Mouse (Mus musculus) ovary, postnatal 36 days (tissue): ENCODE measurements around the gene Zfp72.
A peak's percentile ranks its signal among the peaks of the same experiment; 100 is the strongest.

Source experiments
- DNase-seq: peaks from one replicate; pipeline ENCODE4 v3.0.0; 2022; ENCODE audit warnings: low spot score, mixed read lengths

Gene Zfp72

GRCm38 (mm10) chr13:74390371-74390990 lies at the start of gene Zfp72:
Gene Zfp72 (minus strand): TSS chr13:74390836.
- peak; percentile 57 for DNase-seq

GRCm38 (mm10) chr13:74439895-74440294 lies 49.3 kb upstream of the Zfp72 start:
- DNase-seq, result no peak

GRCm38 (mm10) chr13:74399298-74399839 lies 8.7 kb upstream of the Zfp72 start, which contains the start of gene Ftl1-ps1:
Gene Ftl1-ps1 (plus strand): TSS chr13:74399694.
- DNase-seq, result peak; percentile 18

- no peak for DNase-seq
These were observed 520 bp upstream of the Zfp72 start for GRCm38 (mm10) chr13:74391156-74391555.

GRCm38 (mm10) chr13:74389730-74390129 lies 906 bp downstream of the Zfp72 start:
- DNase-seq, result no peak

GRCm38 (mm10) chr13:74382289-74382688 lies 8.3 kb downstream of the Zfp72 start:
- DNase-seq, result no peak

GRCm38 (mm10) chr13:74381533-74382276 lies 8.9 kb downstream of the Zfp72 start:
- DNase-seq, result no peak

GRCm38 (mm10) chr13:74363859-74364235 lies 26.8 kb downstream of the Zfp72 start, which contains the start of gene Lrrc14b:
Gene Lrrc14b (minus strand): TSS chr13:74364005.
- no peak for DNase-seq

GRCm38 (mm10) chr13:74363176-74363858 lies 27.3 kb downstream of the Zfp72 start:
- no peak for DNase-seq

- no peak for DNase-seq
These were observed 28.4 kb downstream of the Zfp72 start for GRCm38 (mm10) chr13:74362218-74362617.

- no peak for DNase-seq
These were observed 34.1 kb downstream of the Zfp72 start for GRCm38 (mm10) chr13:74356491-74356890.

GRCm38 (mm10) chr13:74350435-74350906 lies 40.2 kb downstream of the Zfp72 start:
- no peak for DNase-seq

- peak; percentile 95 for DNase-seq
These were observed 40.8 kb downstream of the Zfp72 start, which contains the start of the genes Sdha and Ccdc127 for GRCm38 (mm10) chr13:74349566-74350434. Gene Sdha (minus strand): TSS chr13:74350280. Gene Ccdc127 (plus strand): TSS chr13:74350309.

GRCm38 (mm10) chr13:74341036-74341435 lies 49.6 kb downstream of the Zfp72 start:
- no peak for DNase-seq

- no peak for DNase-seq
These were observed 61.3 kb downstream of the Zfp72 start for GRCm38 (mm10) chr13:74329321-74329720.
